Mouse (Mus musculus): ENCODE measurements around the gene Ppie. TPM values are rescaled to one million over a fixed set of nuclear protein-coding genes. Genes with fewer than 3 reads are reported as not detected.

Ppie gene
- 129 TPM in 2 replicates for polyA plus RNA-seq (2014; fragmentation: Nextera tagmentation; extraction: Ambion mirVana)

- Histone ChIP-seq H3K4me1 (ENCODE audit: control insufficient read depth, insufficient read depth, low read length) (no peaks in the 10 kb centered on the region), H3K4me2 (ENCODE audit: low read depth, low read length) (peak within 1 kb of the TSS; percentile 77), H3K9ac (replicated peaks; ENCODE audit: low read length) (peak within 1 kb of the TSS; percentile 74), H3K36me3 (replicated peaks; ENCODE audit: control insufficient read depth, insufficient read depth, low read depth, low read length) (peaks cover under 1% of the 10 kb centered on the region; the same call in 1 of the 2 replicates), H3K4me3 (ENCODE audit: low read depth, low read length) (peak within 1 kb of the TSS; percentile 78), H3K27me3 (ENCODE audit: control insufficient read depth, insufficient read depth, low read length) (peaks cover 2% of the 10 kb centered on the region; the same call in 1 of the 2 replicates), H3K9me3 (replicated peaks; ENCODE audit: control insufficient read depth, low read length) (no peaks in the 10 kb centered on the region), H3K27ac (replicated peaks; ENCODE audit: low read depth, low read length) (peak within 1 kb of the TSS; percentile 72)
- DNase-seq (ENCODE audit: low spot score) (peak; percentile 93), ATAC-seq (replicated peaks; ENCODE audit: insufficient number of reproducible peaks, low FRiP score, low TSS enrichment, low read depth) (peak; percentile 96)
- WGBS: under 1% methylated on average over 34 of the region's 34 CpGs
Measured at GRCm38 (mm10) chr4:123139513-123140154, at the start of gene Ppie. Gene Ppie, minus strand, starts transcription at chr4:123139951.

DNA sequence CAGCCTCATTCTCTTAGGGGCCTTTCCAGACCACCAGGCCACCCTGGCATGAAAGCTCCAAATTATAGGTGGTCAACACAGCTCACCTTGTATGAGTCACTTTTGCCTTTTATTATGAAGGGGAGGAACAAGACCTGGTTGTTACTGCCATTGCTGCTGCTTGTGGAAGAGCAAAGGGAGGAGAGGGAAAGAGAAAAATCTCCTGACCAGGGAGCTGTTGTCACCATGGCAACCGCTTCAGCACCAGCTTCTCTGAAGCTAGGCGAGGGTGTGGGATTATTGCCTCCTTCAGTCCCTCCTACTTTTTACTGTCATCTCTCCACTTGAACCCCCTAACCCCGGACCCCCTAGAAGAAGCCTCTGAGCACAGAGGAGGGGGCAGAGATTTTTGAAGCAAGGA lies 45.1 kb upstream of the Ppie start:
- Histone ChIP-seq H3K9ac (replicated peaks; ENCODE audit: low read length) (no peak overlapping the region), H3K27ac (replicated peaks; ENCODE audit: low read depth, low read length) (no peak overlapping the region), H3K36me3 (replicated peaks; ENCODE audit: control insufficient read depth, insufficient read depth, low read depth, low read length) (no peaks in the 10 kb centered on the region), H3K4me3 (ENCODE audit: low read depth, low read length) (no peak overlapping the region), H3K4me1 (ENCODE audit: control insufficient read depth, insufficient read depth, low read length) (peaks cover 5% of the 10 kb centered on the region; the same call in 1 of the 2 replicates), H3K27me3 (ENCODE audit: control insufficient read depth, insufficient read depth, low read length) (peaks cover 40% of the 10 kb centered on the region), H3K9me3 (replicated peaks; ENCODE audit: control insufficient read depth, low read length) (no peaks in the 10 kb centered on the region), H3K4me2 (ENCODE audit: low read depth, low read length) (no peak overlapping the region)
- no peak for ATAC-seq (replicated peaks; ENCODE audit: insufficient number of reproducible peaks, low FRiP score, low TSS enrichment, low read depth)
- whole genome bisulfite sequencing: 34% methylated on average over 3 of the region's 3 CpGs
- no peak for DNase-seq (ENCODE audit: low spot score)

DNA sequence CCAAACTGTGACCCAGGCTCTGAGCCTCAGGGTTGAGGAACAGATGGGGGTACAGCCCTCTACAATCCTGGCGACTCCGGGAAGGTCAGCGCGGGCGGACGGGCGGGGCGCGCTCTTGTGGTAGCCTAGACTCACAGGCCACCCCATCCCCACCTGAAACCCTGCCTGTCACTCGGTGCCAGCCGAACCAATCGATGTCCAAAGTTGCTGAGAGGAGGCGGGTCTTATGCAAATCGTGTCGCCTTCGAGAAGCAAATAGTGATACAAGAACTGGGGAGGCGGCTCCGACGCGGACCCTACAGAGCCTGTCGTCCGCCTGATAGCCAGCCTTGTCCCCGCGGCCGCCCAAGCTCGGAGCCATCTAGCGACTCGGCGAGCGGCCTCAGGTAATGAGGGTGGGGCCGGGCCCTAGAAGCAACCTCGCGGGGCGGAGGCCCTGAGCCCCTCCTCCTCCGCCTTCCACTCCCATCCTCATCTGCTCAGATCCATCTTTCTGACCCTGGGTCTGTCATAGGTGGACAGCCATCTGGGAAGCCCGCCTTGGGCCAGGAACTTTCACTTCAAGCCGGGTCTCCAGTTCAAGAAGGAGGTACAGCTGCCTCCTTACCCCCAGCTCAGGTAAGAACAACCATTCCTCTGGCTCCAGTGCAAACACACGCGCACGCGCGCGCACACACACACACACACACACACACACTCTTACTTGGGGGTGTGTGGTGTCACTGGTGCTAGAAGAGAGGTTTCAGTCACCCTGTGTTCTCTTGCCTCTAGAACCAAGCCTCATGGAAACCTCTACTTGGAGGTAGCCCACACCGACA lies 43.7 kb upstream of the Ppie start:
- no peak overlapping the region for H3K27ac ChIP-seq (replicated peaks; ENCODE audit: low read depth, low read length)
- 10% methylated on average over 44 of the region's 44 CpGs for WGBS
- H3K9ac ChIP-seq (replicated peaks; ENCODE audit: low read length): peak overlapping the region; percentile 25
- no peaks in the 10 kb centered on the region for H3K36me3 ChIP-seq (replicated peaks; ENCODE audit: control insufficient read depth, insufficient read depth, low read depth, low read length)
- H3K4me1 ChIP-seq (ENCODE audit: control insufficient read depth, insufficient read depth, low read length): peaks cover 5% of the 10 kb centered on the region; the same call in 1 of the 2 replicates
- ATAC-seq (replicated peaks; ENCODE audit: insufficient number of reproducible peaks, low FRiP score, low TSS enrichment, low read depth): peak; percentile 88
- H3K4me2 ChIP-seq (ENCODE audit: low read depth, low read length): peak overlapping the region; percentile 75
- peak; percentile 88 for DNase-seq (ENCODE audit: low spot score)
- H3K9me3 ChIP-seq (replicated peaks; ENCODE audit: control insufficient read depth, low read length): no peaks in the 10 kb centered on the region
- H3K4me3 ChIP-seq (ENCODE audit: low read depth, low read length): peak overlapping the region; percentile 41
- peaks cover 40% of the 10 kb centered on the region for H3K27me3 ChIP-seq (ENCODE audit: control insufficient read depth, insufficient read depth, low read length)

DNA sequence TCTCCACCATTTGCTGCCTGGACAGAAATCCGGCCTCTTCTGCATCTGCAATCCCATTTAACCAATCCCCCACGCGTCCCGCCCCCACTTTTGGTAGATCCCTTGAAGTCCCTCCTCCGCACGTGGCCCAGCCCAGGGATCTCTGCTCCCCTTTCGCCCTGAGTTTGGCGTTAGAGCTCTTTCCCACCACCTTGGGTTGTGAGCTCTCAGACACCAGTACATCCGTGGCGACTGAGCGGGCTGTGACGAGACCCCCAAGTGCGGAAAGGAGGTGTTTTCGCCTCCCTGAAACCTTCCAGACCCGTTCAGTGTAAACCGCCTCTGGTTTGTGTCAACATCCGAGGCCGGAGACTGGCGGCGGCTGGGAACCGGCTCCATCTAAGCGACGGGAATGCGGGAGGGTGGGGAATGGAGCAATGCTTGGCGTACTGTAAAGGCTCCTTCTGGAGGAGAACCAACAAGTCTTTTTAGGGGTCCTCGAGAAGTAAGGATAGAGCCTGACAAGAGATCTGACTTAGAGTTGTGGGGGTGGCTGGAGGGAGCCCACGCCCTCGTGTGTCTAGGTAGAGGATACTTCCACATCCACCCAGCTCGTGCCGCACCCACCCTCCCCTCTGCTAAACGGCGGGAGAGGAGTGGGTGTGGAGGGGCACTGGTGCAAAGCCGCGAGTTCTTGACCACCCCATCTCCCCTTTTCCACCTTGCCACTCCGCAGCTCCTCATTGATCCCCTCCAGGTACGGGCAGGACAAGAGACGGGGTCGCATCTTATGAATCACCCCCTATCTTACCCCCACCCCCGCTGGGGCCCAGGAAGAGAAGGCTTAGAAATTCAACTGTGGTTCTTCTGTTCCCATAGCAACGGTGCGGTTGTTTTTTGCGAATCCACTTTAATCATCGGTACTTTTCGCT lies 42.8 kb upstream of the Ppie start, which contains the start of gene Hpcal4:
Gene Hpcal4, plus strand, starts transcription at position 900 of the 911 bp plus-strand sequence.
- peaks cover 40% of the 10 kb centered on the region for H3K27me3 ChIP-seq (ENCODE audit: control insufficient read depth, insufficient read depth, low read length)
- peak; percentile 65 for DNase-seq (ENCODE audit: low spot score)
- WGBS: under 1% methylated on average over 44 of the region's 44 CpGs
- peak within 1 kb of the TSS; percentile 25 for H3K9ac ChIP-seq (replicated peaks; ENCODE audit: low read length)
- H3K27ac ChIP-seq (replicated peaks; ENCODE audit: low read depth, low read length): no peak within 1 kb of the TSS
- peak within 1 kb of the TSS; percentile 75 for H3K4me2 ChIP-seq (ENCODE audit: low read depth, low read length)
- H3K9me3 ChIP-seq (replicated peaks; ENCODE audit: control insufficient read depth, low read length): no peaks in the 10 kb centered on the region
- peak; percentile 55; the same call in 1 of the 2 replicates for ATAC-seq (replicated peaks; ENCODE audit: insufficient number of reproducible peaks, low FRiP score, low TSS enrichment, low read depth)
- peak within 1 kb of the TSS; percentile 41 for H3K4me3 ChIP-seq (ENCODE audit: low read depth, low read length)
- peaks cover 5% of the 10 kb centered on the region; the same call in 1 of the 2 replicates for H3K4me1 ChIP-seq (ENCODE audit: control insufficient read depth, insufficient read depth, low read length)
- H3K36me3 ChIP-seq (replicated peaks; ENCODE audit: control insufficient read depth, insufficient read depth, low read depth, low read length): no peaks in the 10 kb centered on the region

GRCm38 (mm10) chr4:123171811-123172210 lies 32.1 kb upstream of the Ppie start:
- no peaks in the 10 kb centered on the region for H3K4me1 ChIP-seq (ENCODE audit: control insufficient read depth, insufficient read depth, low read length)
- DNase-seq (ENCODE audit: low spot score) (no peak), ATAC-seq (replicated peaks; ENCODE audit: insufficient number of reproducible peaks, low FRiP score, low TSS enrichment, low read depth) (no peak)
- H3K9me3 ChIP-seq (replicated peaks; ENCODE audit: control insufficient read depth, low read length): no peaks in the 10 kb centered on the region; the same call in 1 of the 2 replicates
- H3K4me3 ChIP-seq (ENCODE audit: low read depth, low read length): no peak overlapping the region
- H3K4me2 ChIP-seq (ENCODE audit: low read depth, low read length): no peak overlapping the region
- H3K27me3 ChIP-seq (ENCODE audit: control insufficient read depth, insufficient read depth, low read length): no peaks in the 10 kb centered on the region
- no peaks in the 10 kb centered on the region for H3K36me3 ChIP-seq (replicated peaks; ENCODE audit: control insufficient read depth, insufficient read depth, low read depth, low read length)
- H3K27ac ChIP-seq (replicated peaks; ENCODE audit: low read depth, low read length): no peak overlapping the region
- H3K9ac ChIP-seq (replicated peaks; ENCODE audit: low read length): no peak overlapping the region

- no peak for ATAC-seq (replicated peaks; ENCODE audit: insufficient number of reproducible peaks, low FRiP score, low TSS enrichment, low read depth)
- WGBS: 91% methylated on average over 15 of the region's 15 CpGs
- no peaks in the 10 kb centered on the region for H3K4me1 ChIP-seq (ENCODE audit: control insufficient read depth, insufficient read depth, low read length)
Measured at GRCm38 (mm10) chr4:123164157-123164556, 24.4 kb upstream of the Ppie start.

GRCm38 (mm10) chr4:123162305-123162917 lies 22.7 kb upstream of the Ppie start:
- no peak overlapping the region for H3K9ac ChIP-seq (replicated peaks; ENCODE audit: low read length)

More at GRCm38 (mm10) chr4:123164157-123164556, 24.4 kb upstream of the Ppie start:
- Histone ChIP-seq H3K27ac (replicated peaks; ENCODE audit: low read depth, low read length) (no peak overlapping the region), H3K4me3 (ENCODE audit: low read depth, low read length) (no peak overlapping the region), H3K9ac (replicated peaks; ENCODE audit: low read length) (no peak overlapping the region), H3K9me3 (replicated peaks; ENCODE audit: control insufficient read depth, low read length) (no peaks in the 10 kb centered on the region), H3K36me3 (replicated peaks; ENCODE audit: control insufficient read depth, insufficient read depth, low read depth, low read length) (no peaks in the 10 kb centered on the region), H3K4me2 (ENCODE audit: low read depth, low read length) (no peak overlapping the region), H3K27me3 (ENCODE audit: control insufficient read depth, insufficient read depth, low read length) (peaks cover 3% of the 10 kb centered on the region; the same call in 1 of the 2 replicates)
- no peak for DNase-seq (ENCODE audit: low spot score)

More at GRCm38 (mm10) chr4:123162305-123162917, 22.7 kb upstream of the Ppie start:
- H3K27ac ChIP-seq (replicated peaks; ENCODE audit: low read depth, low read length): no peak overlapping the region
- no peaks in the 10 kb centered on the region for H3K9me3 ChIP-seq (replicated peaks; ENCODE audit: control insufficient read depth, low read length)
- H3K4me3 ChIP-seq (ENCODE audit: low read depth, low read length): no peak overlapping the region
- no peaks in the 10 kb centered on the region for H3K36me3 ChIP-seq (replicated peaks; ENCODE audit: control insufficient read depth, insufficient read depth, low read depth, low read length)
- H3K4me2 ChIP-seq (ENCODE audit: low read depth, low read length): no peak overlapping the region
- DNase-seq (ENCODE audit: low spot score) (no peak), ATAC-seq (replicated peaks; ENCODE audit: insufficient number of reproducible peaks, low FRiP score, low TSS enrichment, low read depth) (no peak)
- no peaks in the 10 kb centered on the region for H3K4me1 ChIP-seq (ENCODE audit: control insufficient read depth, insufficient read depth, low read length)
- 18% methylated on average over 15 of the region's 15 CpGs for WGBS
- H3K27me3 ChIP-seq (ENCODE audit: control insufficient read depth, insufficient read depth, low read length): peaks cover 3% of the 10 kb centered on the region; the same call in 1 of the 2 replicates

Measured in embryonic facial prominence, embryonic 11.5 days (tissue).